Mouse (Mus musculus) lung, embryonic 15.5 days (tissue): ENCODE measurements around the gene Nod1. TPM values are rescaled to one million over a fixed set of nuclear protein-coding genes. Genes with fewer than 3 reads are reported as not detected.

Experiments
- ATAC-seq: fragments of 200-750 bp; cut with Nextera tagmentation; 2 replicates; pipeline ENCODE4 v1.8.0; 2017; ENCODE audit warnings: moderate number of reproducible peaks, borderline replicate concordance; ENCODE audit not compliant: low FRiP score, low TSS enrichment; ENCODE audit errors: extremely low read depth
- H3K27ac ChIP-seq: fragments of 300-500 bp; sonication (generic); 2 replicates; pipeline ENCODE4 v1.5.1; 2015; ENCODE audit warnings: moderate library complexity, mild to moderate bottlenecking, inconsistent platforms
- H3K27me3 ChIP-seq: fragments of 300-500 bp; sonication (generic); 2 replicates; pipeline ENCODE4 v1.6.1; 2015; ENCODE audit warnings: inconsistent platforms
- H3K36me3 ChIP-seq: fragments of 300-500 bp; sonication (generic); 2 replicates; pipeline ENCODE4 v1.6.1; 2015; ENCODE audit warnings: inconsistent platforms
- H3K4me1 ChIP-seq: fragments of 300-500 bp; sonication (generic); 2 replicates; pipeline ENCODE4 v1.6.1; 2015; ENCODE audit warnings: inconsistent platforms
- H3K4me2 ChIP-seq: fragments of 300-500 bp; sonication (generic); 2 replicates; pipeline ENCODE4 v1.6.1; 2015; ENCODE audit warnings: inconsistent platforms, mild to moderate bottlenecking, moderate library complexity
- H3K4me3 ChIP-seq: fragments of 300-500 bp; sonication (generic); 2 replicates; pipeline ENCODE4 v1.5.1; 2015; ENCODE audit warnings: mild to moderate bottlenecking, inconsistent platforms
- H3K9ac ChIP-seq: fragments of 300-500 bp; sonication (generic); 2 replicates; pipeline ENCODE4 v1.6.1; 2015; ENCODE audit warnings: inconsistent platforms
- H3K9me3 ChIP-seq: fragments of 300-500 bp; sonication (generic); 2 replicates; pipeline ENCODE4 v1.6.1; 2016; ENCODE audit warnings: inconsistent platforms
- WGBS: fragments of 180-500 bp; shearing (Covaris S2); methylation state at CpG from one replicate; pipeline ENCODE4 v1.1.7; 2015; 5-methylcytosine and 5-hydroxymethylcytosine counted together
- polyA plus RNA-seq: library from polyadenylated mRNA; unstranded; fragments of >200 nt; fragmentation: Nextera tagmentation; extraction: Ambion mirVana; gene quantifications from 2 replicates; pipeline ENCODE4 v1.2.1, GENCODE M21; 2015

The Nod1 gene
- polyA plus RNA-seq, 1 experiment from 2014 or later = 7.6 TPM

- H3K4me1 ChIP-seq = peaks cover 4% of the 10 kb centered on the region; the same call in 1 of the 2 replicates
- H3K36me3 ChIP-seq = no peaks in the 10 kb centered on the region; the same call in 1 of the 2 replicates
- no peak for ATAC-seq
- no peaks in the 10 kb centered on the region for H3K9me3 ChIP-seq
- no peak overlapping the region for H3K4me3 ChIP-seq
- no peak overlapping the region for H3K27ac ChIP-seq
- H3K9ac ChIP-seq = no peak overlapping the region
- no peaks in the 10 kb centered on the region for H3K27me3 ChIP-seq
- H3K4me2 ChIP-seq = no peak overlapping the region
- 82% methylated on average over 3 of the region's 3 CpGs for whole genome bisulfite sequencing
Observed at GRCm38 (mm10) chr6:54877651-54878050, 94.8 kb downstream of the Nod1 start.

- Histone ChIP-seq H3K4me1 (peaks cover 4% of the 10 kb centered on the region; the same call in 1 of the 2 replicates), H3K4me2 (no peak overlapping the region), H3K9ac (no peak overlapping the region), H3K36me3 (no peaks in the 10 kb centered on the region; the same call in 1 of the 2 replicates), H3K27me3 (no peaks in the 10 kb centered on the region), H3K27ac (no peak overlapping the region), H3K9me3 (no peaks in the 10 kb centered on the region), H3K4me3 (no peak overlapping the region)
- WGBS = 30% methylated on average over 5 of the region's 5 CpGs
- ATAC-seq = no peak
Observed at GRCm38 (mm10) chr6:54876782-54877181, 95.6 kb downstream of the Nod1 start.

Other genes with a start within 250 kb of the Nod1 start
- 3.4 and 3.6 TPM in 2 replicates for gene Znrf2, start 155.7 kb downstream of the Nod1 start, polyA plus RNA-seq
- gene Ggct, start 20.3 kb upstream of the Nod1 start, polyA plus RNA-seq = 7.0 and 7.4 TPM in 2 replicates
- 142 and 146 TPM in 2 replicates for gene Gars, start 65.4 kb upstream of the Nod1 start, polyA plus RNA-seq
- 0.31 and 0.42 TPM in 2 replicates for gene Crhr2, start 160.4 kb upstream of the Nod1 start, polyA plus RNA-seq
- 0.15 and 0.24 TPM in 2 replicates for gene Inmt, start 202.4 kb upstream of the Nod1 start, polyA plus RNA-seq
- 16.1 and 16.4 TPM in 2 replicates for gene Mindy4, start 230.8 kb upstream of the Nod1 start, polyA plus RNA-seq